Mouse (Mus musculus): ENCODE measurements around the gene Mical3.

DNA sequence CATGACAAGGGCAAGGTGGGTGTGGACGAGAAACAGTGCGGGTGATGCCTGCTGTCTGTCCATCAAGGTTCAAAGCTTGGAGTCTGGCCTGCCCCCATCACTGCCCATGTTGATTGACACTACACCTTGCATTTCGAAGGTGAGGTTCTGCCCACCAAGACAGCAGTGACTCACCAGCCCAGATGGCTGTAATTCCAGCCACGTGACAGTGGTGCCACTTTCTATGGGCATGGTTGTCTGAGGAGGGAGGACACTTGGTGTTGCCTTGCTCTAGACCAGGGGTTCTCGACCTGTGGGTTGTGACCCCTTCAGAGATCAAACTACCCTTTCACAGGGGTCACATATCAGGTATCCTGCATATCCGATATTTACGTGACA is 62.7 kb downstream of the Mical3 start:
- no peak for TF ChIP-seq POLR2A (IDR thresholded peaks at IDR 0.05; ENCODE audit: extremely low read depth, insufficient read depth, low read length)
- no peak for TF ChIP-seq CTCF (IDR thresholded peaks at IDR 0.05; ENCODE audit: low read depth, low read length)

Data from liver, adult 2 months (tissue).